Mouse (Mus musculus) T-helper 1 cell (primary cell): ENCODE results near the gene Crebbp.

Source experiments
- in situ Hi-C: fragments of 300-600 bp; cut with MboI, MseI; formaldehyde crosslinking; loops from one replicate; pipeline ENCODE4 v1.15.1; 2025; ENCODE audit warnings: high pct_unique_total_duplicates

The Crebbp gene

GRCm38 (mm10) chr16:4052601-4053000, 161.2 kb downstream of the Crebbp start:
- in situ Hi-C loops = loop anchor here (25.0 kb wide), 1 partner anchor 235 kb away; no protein-coding TSS in a partner anchor

DNA sequence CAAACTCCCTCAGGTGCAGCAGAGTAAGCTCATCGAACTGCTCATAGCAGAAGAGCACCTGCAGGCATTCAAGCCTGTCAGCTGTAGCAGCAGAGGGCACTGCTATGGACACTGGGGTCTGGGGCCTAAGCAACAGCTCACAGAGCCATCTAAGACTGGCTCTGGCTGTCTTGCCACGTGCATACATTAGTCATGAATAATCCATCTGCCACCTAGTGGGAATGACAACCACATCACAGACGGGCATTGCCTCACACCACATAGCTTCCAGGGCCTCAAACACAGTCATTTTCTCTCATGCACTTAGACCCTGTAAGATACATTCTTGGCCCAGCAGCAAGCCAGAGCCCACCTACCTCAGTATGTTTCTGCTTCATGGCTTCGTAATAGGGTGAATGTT, 168.3 kb downstream of the Crebbp start:
- in situ Hi-C loops = no loop called here

- in situ Hi-C loops = no loop called here
Measured at GRCm38 (mm10) chr16:4044093-4044492, 169.7 kb downstream of the Crebbp start.

DNA sequence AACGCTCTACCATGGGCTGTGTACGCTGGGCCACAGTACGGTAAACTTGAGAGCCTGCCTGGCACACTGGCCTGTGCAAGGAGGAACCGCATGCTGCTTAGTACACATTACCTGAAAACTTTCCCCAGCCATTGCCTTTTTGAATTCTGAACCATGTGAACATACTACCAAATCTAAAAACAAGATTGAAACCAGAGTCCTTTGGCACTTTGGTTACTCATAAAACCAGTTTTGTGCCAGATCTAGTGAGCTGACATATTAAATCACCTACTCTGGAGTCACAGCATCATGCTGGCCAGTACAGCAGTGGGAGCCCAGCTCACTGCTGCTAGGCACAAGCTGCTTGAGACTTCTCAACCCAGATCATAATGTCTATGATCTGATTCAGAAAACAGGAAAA, 172.2 kb downstream of the Crebbp start:
- in situ Hi-C loops = no loop called here

- in situ Hi-C loops = no loop called here
Measured at GRCm38 (mm10) chr16:4040206-4040605, 173.6 kb downstream of the Crebbp start.

DNA sequence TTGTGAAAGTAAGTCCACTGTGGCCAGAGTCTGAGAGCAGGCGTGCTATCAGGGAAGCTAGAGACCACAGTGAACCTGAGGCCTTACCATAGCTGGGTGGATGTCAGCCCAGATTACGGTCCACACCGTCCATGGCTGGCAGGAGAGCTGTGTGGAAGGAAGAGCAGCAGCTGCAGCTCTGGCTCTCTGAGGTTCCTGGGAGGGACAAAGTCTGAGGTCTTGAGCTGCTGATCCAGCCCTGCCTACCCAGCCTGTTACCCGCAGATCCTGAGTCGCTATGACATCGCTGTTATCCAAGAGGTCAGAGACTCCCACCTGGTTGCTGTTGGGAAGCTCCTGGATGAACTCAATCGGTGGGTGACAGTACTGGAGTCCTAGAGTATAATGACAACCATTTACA, 176.1 kb downstream of the Crebbp start:
- in situ Hi-C loops = no loop called here

GRCm38 (mm10) chr16:4036807-4037206, 177.0 kb downstream of the Crebbp start, which contains the start of gene Dnase1:
Gene Dnase1 (plus strand): TSS chr16:4036942.
- in situ Hi-C loops = no loop called here

GRCm38 (mm10) chr16:4035575-4035974, 178.2 kb downstream of the Crebbp start:
- in situ Hi-C loops = no loop called here

DNA sequence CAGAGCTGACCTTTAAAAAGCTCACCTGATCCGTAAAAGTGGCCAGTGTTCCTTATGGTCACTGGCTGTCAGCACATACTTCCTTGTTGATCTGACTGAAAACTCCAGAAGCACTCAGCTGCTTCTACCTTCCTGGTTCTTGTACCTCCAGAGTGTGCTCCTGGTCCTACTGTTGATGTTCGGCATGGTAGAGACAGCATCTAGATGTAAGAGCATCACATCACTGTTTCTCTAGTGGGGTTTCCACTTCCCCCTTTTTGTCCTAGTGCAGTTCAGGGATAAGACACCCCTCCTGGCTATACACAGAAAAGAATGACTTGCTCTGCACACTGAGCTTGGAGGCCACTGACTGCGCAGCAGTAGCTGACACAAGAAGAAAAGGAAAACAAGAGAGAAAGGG, 179.3 kb downstream of the Crebbp start:
- in situ Hi-C loops = no loop called here

DNA sequence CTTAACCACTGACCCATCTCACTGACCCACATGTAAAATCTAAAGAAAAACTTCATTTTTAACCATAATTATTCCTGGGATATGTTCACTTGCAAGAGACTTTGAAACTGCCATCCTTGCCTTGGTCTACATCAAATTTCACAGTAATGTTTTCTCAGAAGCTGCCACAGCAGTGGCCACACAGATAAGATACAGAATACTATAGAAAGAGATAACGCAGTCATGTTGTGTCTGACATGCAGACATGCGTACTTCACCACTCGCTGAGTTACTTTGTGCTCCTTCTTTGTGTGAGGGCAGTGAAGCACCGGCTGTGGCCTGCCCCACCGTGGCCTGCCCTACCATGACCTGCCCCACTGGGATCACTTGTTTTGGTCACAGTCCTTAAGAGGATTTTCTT, 179.8 kb downstream of the Crebbp start:
- in situ Hi-C loops = no loop called here

- in situ Hi-C loops = no loop called here
Measured at GRCm38 (mm10) chr16:4032341-4032748, 181.5 kb downstream of the Crebbp start.

- in situ Hi-C loops = no loop called here
Measured at GRCm38 (mm10) chr16:4031441-4032274, 182.1 kb downstream of the Crebbp start.
